Mouse (Mus musculus) midbrain, postnatal 0 days (tissue): ENCODE data around the gene Ces1c. TPM values are rescaled to one million over a fixed set of nuclear protein-coding genes. Genes with fewer than 3 reads are reported as not detected.

Experiments used
- ATAC-seq: fragments of 200-750 bp; cut with Nextera tagmentation; 2 replicates; pipeline ENCODE4 v1.8.0; 2017; ENCODE audit warnings: moderate number of reproducible peaks, mild to moderate bottlenecking, moderate TSS enrichment, moderate library complexity; ENCODE audit not compliant: low FRiP score
- DNase-seq: peaks from one replicate; pipeline ENCODE4 v3.0.0-alpha.2; 2015; ENCODE audit warnings: low spot score
- H3K27ac ChIP-seq: fragments of 300-500 bp; sonication (generic); 2 replicates; pipeline ENCODE4 v1.5.1; 2014; ENCODE audit warnings: low read depth, mild to moderate bottlenecking, low read length, mixed read lengths
- H3K27me3 ChIP-seq: fragments of 300-500 bp; sonication (generic); 2 replicates; pipeline ENCODE4 v1.6.1; 2014; ENCODE audit warnings: low read length, control low read depth, mixed read lengths; ENCODE audit not compliant: insufficient read depth
- H3K36me3 ChIP-seq: fragments of 300-500 bp; sonication (generic); 2 replicates; pipeline ENCODE4 v1.6.1; 2014; ENCODE audit warnings: low read length, control low read depth, mixed read lengths; ENCODE audit not compliant: insufficient read depth
- H3K4me1 ChIP-seq: fragments of 300-500 bp; sonication (generic); 2 replicates; pipeline ENCODE4 v1.6.1; 2014; ENCODE audit warnings: mild to moderate bottlenecking, control low read depth, antibody characterized with exemption, low read length, mixed read lengths; ENCODE audit not compliant: insufficient read depth
- H3K4me2 ChIP-seq: fragments of 300-500 bp; sonication (generic); 2 replicates; pipeline ENCODE4 v1.6.1; 2014; ENCODE audit warnings: low read depth, mild to moderate bottlenecking, low read length, mixed read lengths; ENCODE audit not compliant: poor library complexity, severe bottlenecking
- H3K4me3 ChIP-seq: fragments of 300-500 bp; sonication (generic); 2 replicates; pipeline ENCODE4 v1.5.1; 2014; ENCODE audit warnings: low read depth, mild to moderate bottlenecking, low read length, moderate library complexity
- H3K9ac ChIP-seq: fragments of 300-500 bp; sonication (generic); replicated peaks from 2 replicates; pipeline ENCODE4 v1.6.1; 2014; ENCODE audit warnings: mild to moderate bottlenecking, low read length, moderate library complexity, mixed read lengths; ENCODE audit not compliant: poor library complexity, severe bottlenecking
- H3K9me3 ChIP-seq: fragments of 300-500 bp; sonication (generic); 2 replicates; pipeline ENCODE4 v1.6.1; 2016; ENCODE audit warnings: low read length, control low read depth
- CTCF ChIP-seq: IDR thresholded peaks from 2 replicates; pipeline ENCODE4 v1.5.1; 2016; ENCODE audit warnings: antibody characterized with exemption, mild to moderate bottlenecking
- WGBS: fragments of 180-500 bp; shearing (Covaris S2); extraction: QIAGEN DNeasy Blood & Tissue Kit; methylation state at CpG from one replicate; pipeline ENCODE4 v1.1.7; 2014; 5-methylcytosine and 5-hydroxymethylcytosine counted together
- polyA plus RNA-seq: library from polyadenylated mRNA; unstranded; fragments of >200 nt; fragmentation: Nextera tagmentation; extraction: Ambion mirVana; gene quantifications from 2 replicates; pipeline ENCODE4 v1.2.1, GENCODE M21; 2015
- total RNA-seq: library from RNA; depleted of rRNA; stranded (reverse); fragments of >200 nt; gene quantifications from 2 replicates; pipeline ENCODE4 v1.2.3, GENCODE M21; 2014; rRNA removed

Ces1c gene
- total RNA-seq (not detected in 2 replicates), polyA plus RNA-seq (not detected in 2 replicates)

DNA sequence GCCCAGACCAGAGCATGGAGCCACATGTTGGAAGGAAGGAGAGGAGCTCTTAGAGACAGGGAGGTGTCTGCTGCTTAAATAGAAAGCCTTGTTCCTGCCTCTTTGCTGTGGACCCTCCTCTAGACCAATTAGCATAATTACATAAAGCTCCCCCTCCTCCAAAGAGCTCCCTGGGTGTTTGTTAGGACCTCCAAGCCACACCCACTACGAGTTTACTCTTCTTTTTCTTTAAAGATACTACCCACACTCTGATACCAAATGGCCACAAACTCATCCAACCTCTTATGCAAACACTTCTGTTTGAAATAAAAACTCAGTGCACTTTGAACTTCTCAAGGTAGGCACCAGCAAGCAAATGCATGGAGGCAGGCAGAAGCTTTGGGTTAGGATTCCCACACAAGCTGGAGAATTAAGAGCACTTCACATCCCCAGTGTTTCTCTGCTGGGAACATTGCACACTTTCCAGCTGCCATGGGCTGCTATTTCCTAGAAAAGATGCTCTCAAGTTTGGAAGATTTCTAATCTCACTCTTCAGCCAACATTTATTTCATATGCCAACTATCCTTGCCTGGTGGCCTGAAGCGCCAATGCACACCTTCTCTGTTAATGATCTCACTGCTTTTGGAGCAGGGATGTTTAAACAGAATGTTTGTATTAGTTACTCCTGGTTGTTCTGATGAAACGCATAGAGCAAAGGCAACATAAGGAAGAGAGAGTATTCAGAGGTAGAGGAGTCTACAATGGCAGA, at the start of gene Ces1c:
Gene Ces1c, minus strand, starts transcription at position 51 of the 748 bp plus-strand sequence.
- H3K9me3 ChIP-seq, result no peaks in the 10 kb centered on the region
- WGBS, result 79% methylated on average over 3 of the region's 3 CpGs
- no peaks in the 10 kb centered on the region for H3K27me3 ChIP-seq
- no peak for ATAC-seq
- no peak for DNase-seq
- H3K4me2 ChIP-seq, result no peak within 1 kb of the TSS
- TF ChIP-seq CTCF, result no peak
- no peak within 1 kb of the TSS for H3K9ac ChIP-seq
- no peak within 1 kb of the TSS for H3K27ac ChIP-seq
- no peaks in the 10 kb centered on the region for H3K36me3 ChIP-seq
- no peaks in the 10 kb centered on the region for H3K4me1 ChIP-seq
- H3K4me3 ChIP-seq, result no peak within 1 kb of the TSS

DNA sequence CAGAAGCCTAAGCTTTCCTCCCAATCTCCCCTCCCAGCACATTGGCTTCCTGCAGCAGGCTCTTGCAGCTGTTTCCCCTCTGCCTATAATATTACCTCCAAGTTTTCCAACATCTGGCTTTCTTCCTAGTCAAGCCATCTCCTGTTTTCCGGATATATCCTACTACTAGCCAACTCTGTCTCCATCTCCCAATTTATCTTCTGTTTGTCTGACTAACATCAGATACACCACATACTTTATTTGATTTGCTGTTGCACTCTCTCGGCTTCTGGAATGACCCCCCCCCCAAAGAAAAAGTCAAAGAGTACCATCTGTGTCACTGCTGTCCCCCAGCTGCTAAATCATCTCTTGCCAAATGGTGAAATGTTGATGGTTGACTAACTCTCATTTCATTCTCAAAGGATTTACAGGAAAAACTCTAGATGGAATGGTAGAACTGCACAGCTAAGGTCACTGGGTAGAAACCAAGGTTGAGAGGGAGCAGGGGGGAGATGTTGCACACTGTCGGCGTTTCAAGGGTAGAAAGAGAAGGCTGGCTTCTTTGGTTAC, 49.6 kb upstream of the Ces1c start:
- no peak overlapping the region for H3K4me3 ChIP-seq
- no peaks in the 10 kb centered on the region for H3K27me3 ChIP-seq
- H3K27ac ChIP-seq, result no peak overlapping the region
- ATAC-seq (no peak), DNase-seq (no peak)
- 94% methylated on average over 4 of the region's 4 CpGs for WGBS
- H3K36me3 ChIP-seq, result no peaks in the 10 kb centered on the region
- TF ChIP-seq CTCF, result no peak
- H3K4me1 ChIP-seq, result no peaks in the 10 kb centered on the region
- no peaks in the 10 kb centered on the region for H3K9me3 ChIP-seq
- H3K9ac ChIP-seq, result no peak overlapping the region
- no peak overlapping the region for H3K4me2 ChIP-seq

DNA sequence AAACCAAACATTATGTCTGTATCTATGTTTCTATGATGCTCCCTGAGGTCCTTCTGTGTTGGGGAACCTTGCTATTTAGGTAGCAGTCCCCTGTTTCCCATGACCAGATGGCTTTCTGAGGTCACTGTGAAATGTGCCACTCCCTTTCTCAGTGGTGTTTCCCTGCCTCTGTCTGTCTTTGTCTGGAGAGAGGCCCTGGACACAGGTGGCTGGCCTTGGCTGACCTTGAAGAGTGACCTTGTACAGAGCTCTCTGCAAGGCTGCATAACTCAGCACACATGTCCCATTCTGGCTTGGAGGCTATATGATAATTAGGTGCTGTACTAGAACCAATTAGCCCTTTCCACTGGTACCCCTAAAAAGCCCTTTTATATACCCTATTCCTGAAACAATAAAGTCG, 45.5 kb upstream of the Ces1c start:
- Histone ChIP-seq H3K9ac (no peak overlapping the region), H3K4me3 (no peak overlapping the region), H3K4me2 (no peak overlapping the region), H3K9me3 (no peaks in the 10 kb centered on the region), H3K27me3 (no peaks in the 10 kb centered on the region), H3K36me3 (no peaks in the 10 kb centered on the region), H3K27ac (no peak overlapping the region), H3K4me1 (no peaks in the 10 kb centered on the region)
- DNase-seq (no peak), ATAC-seq (no peak)
- WGBS, result 63% methylated on average over 1 of the region's 1 CpGs
- no peak for TF ChIP-seq CTCF

DNA sequence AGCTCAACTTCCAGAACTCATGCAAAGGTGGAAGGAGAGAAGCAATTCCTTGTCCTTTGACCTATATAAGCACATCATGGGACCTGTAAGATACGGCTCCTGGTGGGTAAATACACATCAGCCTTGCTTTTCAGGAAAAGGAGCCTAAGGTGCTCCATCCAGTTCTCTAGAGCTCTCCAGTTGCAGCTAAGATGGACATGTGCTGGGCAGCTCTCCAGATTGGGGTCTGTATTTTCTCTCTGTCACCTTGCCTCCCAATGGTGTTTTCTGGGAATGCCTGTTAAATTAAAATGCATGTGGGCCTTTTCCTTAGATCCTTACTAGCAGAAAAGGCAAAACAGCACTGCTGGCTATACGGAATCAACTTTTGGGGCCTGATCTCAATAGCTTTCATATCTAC, 43.5 kb upstream of the Ces1c start:
- H3K4me2 ChIP-seq, result no peak overlapping the region
- TF ChIP-seq CTCF, result no peak
- H3K4me1 ChIP-seq, result no peaks in the 10 kb centered on the region
- 87% methylated on average over 2 of the region's 2 CpGs for WGBS
- H3K4me3 ChIP-seq, result no peak overlapping the region
- H3K9ac ChIP-seq, result no peak overlapping the region
- H3K27me3 ChIP-seq, result no peaks in the 10 kb centered on the region
- H3K36me3 ChIP-seq, result no peaks in the 10 kb centered on the region
- H3K9me3 ChIP-seq, result no peaks in the 10 kb centered on the region
- no peak for ATAC-seq
- H3K27ac ChIP-seq, result no peak overlapping the region
- DNase-seq, result no peak

DNA sequence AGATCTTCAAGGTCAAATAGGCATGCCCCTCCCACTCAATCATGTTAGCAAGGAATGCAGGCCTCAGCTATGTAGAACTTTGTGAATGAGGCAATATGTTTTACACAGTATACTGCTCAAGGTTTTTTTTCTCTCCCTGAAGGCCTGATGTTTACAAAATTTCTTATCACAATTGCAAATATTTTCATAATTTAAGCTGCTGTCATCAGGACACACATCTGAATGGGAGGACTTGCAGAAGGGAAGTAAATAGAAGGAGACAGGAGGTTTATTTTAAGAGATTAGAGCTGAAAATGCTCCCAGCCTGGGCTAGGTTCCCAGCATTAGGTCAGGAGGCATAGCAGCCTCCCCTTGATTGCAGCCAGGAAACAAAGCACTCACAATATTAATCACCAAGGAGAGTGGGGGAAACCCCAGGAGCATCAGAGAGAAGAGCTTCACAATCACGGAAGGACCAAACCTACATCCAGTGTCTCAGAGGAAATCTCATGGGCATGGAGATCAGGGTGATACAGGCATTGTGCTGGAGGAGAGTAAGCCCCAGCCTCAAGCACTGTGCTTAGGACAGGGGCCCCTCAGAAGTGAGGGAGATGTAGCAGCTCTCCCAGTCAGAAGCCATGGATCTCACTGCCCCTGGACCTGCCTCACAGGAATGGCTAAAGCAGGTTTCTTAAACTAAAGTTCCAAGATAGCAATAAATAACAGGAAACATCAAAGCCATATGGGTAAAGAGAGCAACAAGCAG, 40.9 kb upstream of the Ces1c start:
- Histone ChIP-seq H3K36me3 (no peaks in the 10 kb centered on the region), H3K27ac (no peak overlapping the region), H3K9ac (no peak overlapping the region), H3K27me3 (no peaks in the 10 kb centered on the region), H3K4me3 (no peak overlapping the region), H3K4me1 (no peaks in the 10 kb centered on the region), H3K4me2 (no peak overlapping the region), H3K9me3 (no peaks in the 10 kb centered on the region)
- 50% methylated on average over 1 of the region's 1 CpGs for WGBS
- TF ChIP-seq CTCF, result no peak
- DNase-seq (no peak), ATAC-seq (no peak)

DNA sequence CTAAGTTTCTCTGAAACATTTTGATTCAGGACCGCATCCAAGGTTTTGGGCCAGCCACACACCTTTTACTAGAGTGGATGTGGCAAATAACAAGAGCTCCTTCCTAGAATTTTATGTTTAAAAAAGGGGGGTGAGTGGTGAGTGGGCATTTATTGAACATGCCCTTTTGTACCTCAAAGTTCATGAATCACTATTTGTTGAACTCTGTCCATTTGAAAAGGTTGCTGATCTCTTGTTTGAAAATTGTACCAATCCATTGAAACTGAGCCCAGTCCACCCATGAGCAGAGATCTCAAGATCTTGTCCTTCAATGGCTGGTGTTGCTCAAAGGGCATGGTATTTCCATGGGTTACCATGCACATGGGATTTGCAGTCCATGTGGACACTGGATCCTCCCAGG, 32.3 kb upstream of the Ces1c start:
- no peaks in the 10 kb centered on the region for H3K9me3 ChIP-seq
- WGBS, result 90% methylated on average over 1 of the region's 1 CpGs
- no peaks in the 10 kb centered on the region for H3K4me1 ChIP-seq
- H3K27me3 ChIP-seq, result no peaks in the 10 kb centered on the region
- no peak overlapping the region for H3K4me2 ChIP-seq
- no peak for DNase-seq
- no peak for ATAC-seq
- TF ChIP-seq CTCF, result no peak
- no peak overlapping the region for H3K4me3 ChIP-seq
- H3K27ac ChIP-seq, result no peak overlapping the region
- no peaks in the 10 kb centered on the region for H3K36me3 ChIP-seq
- H3K9ac ChIP-seq, result no peak overlapping the region
